Mouse (Mus musculus) adrenal gland, adult 18-20 months (tissue): ENCODE results near the gene Cdc20. TPM values are rescaled to one million over a fixed set of nuclear protein-coding genes. Genes with fewer than 3 reads are reported as not detected.
A peak's percentile ranks its signal among the peaks of the same experiment; 100 is the strongest.

Experiments used
- DNase-seq, 2 experiments: peaks; one replicate each; pipeline ENCODE4 v3.0.0; 2021 to 2022; ENCODE audit warnings: low spot score in 2 of 2
- total RNA-seq, 2 experiments: library from RNA; stranded (reverse); gene quantifications; 1 replicate in 1 of 2; 2 replicates in 1 of 2; pipeline ENCODE4 v1.2.3; 2021

Cdc20 gene
- total RNA-seq, 2 experiments from 2014 or later: 1.6 to 2.9 TPM

DNA sequence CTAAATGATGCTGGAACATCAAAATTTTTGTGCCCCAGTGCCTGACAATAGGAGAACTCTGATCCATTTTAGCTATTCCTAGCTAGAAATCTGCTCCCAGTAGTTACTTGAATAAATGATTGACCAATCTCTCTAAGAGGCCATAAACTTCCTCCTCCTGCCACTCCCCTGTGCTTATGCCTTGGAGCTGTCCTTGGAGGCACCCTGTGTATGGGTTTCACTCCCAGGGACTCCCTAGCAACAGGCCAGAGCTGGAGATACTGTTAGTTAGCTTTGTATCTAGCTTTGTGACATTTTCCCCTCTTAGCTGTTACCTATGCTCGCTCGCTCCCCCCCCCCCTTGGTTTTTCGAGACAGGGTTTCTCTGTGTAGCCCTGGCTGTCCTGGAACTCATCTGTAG, 15.8 kb downstream of the Cdc20 start:
- no peak for DNase-seq

DNA sequence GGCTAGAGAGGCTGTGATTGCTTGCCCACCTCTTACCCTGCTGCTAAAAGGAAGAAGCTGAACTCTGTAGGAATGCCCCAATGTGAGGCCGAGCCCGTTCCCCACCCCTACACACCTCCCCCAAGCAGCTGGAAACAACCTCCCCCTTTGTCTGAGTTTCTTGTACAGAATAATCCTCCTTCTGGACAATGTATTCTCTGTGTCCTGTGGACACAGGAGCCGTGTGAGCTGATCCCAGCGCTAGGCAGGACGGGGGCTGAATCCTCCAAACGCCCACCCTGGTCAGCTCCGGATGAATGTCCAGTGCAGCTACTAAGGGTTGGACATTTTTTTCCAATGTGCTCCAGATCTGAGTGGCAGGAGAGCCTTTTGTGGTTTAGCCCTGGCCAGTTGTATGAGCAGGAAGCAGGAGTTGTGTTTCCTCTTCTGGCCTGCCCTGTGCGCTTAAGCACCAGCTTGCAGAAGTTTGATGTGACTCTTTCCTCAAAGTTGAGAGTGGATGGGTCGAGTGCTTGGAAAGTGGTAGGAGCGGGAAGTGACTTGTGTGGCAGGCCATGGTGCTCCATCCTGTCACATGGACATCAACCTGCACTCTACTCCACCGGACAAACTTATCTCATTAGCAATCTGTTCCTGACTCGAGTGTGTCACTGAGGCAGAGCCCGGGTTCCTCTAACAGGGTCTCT, 19.9 kb downstream of the Cdc20 start:
- no peak for DNase-seq

DNA sequence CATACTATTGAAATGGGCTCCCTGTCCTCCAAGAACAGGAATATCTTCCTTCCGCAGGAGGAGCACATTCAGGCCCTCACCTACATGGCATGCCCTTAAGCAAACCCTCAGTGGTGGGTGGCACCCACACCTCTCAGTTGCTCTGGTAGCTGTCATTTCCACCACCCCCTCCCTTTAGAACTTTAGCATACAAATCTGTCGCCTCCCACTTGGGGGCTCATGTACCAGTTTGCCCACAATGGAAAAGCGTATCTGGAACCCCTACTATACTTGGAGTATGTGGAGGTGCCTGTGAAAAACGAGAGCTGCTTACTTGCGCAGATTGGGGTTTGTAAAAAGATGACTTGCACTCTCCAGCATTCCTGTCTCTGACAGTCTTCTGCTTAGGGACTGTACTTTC, 20.8 kb downstream of the Cdc20 start:
- DNase-seq: no peak

DNA sequence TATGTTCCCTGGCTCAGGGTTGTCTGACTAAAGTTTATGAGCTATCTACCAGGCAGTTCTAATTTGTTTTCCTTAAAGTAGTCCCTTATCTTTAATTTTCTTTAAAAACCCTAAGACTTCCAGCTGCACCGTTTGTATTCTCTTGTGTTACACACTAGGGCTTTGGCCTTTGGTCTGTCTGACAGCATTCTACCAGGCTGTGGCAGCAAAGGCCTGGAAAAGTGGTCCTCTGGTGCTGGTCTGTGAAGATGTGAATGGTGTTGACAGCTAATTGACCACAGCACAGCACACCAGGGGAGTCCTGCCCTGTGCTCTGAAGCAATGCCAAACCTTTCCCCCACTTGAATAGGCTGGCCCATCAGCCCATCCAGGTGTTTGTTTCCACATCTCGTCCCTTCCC, 21.4 kb downstream of the Cdc20 start:
- DNase-seq: no peak

DNA sequence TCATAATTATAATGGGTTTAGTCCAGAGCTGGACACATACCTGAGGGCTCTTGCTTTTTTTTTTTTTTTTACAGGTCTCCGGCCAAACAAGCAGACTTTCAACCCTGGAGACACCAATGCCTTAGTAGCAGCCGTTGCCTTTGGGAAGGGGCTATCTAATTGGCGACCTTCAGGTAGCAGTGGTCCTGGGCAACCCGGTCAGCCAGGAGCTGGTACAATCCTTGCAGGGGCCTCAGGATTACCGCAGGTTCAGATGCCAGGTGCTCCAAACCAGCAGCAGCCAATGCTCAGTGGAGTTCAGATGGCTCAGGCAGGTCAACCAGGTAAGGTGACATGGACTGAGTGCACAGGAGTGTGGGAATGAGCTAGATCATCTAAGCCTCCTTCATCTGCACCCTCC, 23.6 kb downstream of the Cdc20 start:
- DNase-seq: no peak

DNA sequence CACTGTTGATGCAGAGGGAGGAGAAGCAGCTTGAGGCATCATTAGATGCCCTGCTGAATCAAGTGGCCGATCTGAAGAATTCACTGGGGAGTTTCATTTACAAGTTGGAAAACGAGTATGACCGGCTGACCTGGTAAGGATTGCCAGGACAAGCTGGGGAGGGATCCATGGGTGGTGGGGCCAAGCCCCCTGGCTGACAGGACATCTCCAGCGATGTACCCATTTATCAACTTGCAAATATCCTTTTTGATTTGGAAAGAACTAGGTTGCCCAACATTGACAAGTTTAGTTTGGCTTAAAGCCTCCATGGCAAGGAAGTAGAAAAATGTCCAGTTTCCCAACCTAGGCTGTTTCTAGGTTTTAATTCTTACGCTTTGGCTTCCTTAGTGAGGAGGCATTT, 26.3 kb downstream of the Cdc20 start:
- no peak for DNase-seq

DNA sequence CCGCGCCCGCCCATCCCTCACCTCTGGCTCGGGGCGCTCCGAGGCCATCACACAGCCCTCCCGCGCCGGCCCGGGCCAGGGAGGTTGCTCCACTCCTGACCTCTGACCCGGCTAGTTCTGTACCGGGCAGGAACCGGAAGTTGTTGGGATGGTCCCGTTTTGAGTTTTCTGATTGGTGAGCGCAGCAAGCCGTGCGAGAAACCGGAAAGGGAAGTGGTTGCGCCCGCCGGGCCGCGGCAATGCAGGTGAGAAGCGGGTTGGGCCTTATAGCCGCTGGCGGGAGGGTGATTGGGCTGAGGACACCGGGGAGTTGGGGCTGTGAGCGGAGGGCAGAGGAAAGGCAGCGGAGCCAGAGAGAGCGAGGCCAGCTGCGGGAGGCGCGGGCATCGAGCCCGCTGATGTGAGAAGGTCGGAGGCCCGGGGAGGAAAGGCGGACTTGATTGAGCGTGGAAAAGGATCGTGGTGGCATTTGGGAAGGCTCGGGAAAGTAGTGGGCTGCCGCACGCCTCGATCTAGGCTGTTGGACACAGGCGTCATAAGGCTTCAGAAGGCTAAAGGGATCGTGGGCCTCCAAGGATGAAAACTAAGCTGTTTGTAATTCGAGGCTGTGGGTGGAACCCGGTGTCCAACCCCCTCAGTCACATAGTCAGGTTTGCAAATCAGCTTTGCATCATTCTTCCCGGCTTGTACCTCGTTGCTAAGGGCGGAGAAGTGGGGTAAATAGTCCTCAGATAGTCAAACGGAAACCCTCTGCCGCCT, 27.8 kb downstream of the Cdc20 start, which contains the start of the genes Szt2 and Med8:
Gene Szt2, minus strand, starts transcription at position 132 of the 759 bp plus-strand sequence.
Gene Med8, plus strand, starts transcription at position 196 of the 759 bp plus-strand sequence.
- peak; percentile 82 to 86 for DNase-seq

DNA sequence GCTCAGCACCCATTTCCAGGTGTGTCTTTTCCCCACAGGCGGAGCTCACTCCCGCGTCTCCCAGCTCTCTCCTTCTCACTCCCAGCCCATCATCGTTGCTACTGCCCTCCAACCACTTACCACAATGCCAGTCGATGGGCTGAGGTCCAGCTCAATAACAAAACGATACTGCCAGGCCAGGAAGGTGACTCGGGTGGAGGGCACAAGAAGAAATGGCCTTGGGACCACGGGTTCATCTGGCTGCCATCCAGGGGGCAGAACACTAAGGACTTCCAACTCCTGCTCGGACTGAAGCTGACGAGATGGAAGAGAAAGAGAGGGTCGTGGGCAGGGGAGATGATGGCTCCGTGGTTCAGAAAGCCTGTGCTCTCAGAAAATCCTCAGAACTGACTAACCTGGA, 34.5 kb downstream of the Cdc20 start:
- no peak for DNase-seq

DNA sequence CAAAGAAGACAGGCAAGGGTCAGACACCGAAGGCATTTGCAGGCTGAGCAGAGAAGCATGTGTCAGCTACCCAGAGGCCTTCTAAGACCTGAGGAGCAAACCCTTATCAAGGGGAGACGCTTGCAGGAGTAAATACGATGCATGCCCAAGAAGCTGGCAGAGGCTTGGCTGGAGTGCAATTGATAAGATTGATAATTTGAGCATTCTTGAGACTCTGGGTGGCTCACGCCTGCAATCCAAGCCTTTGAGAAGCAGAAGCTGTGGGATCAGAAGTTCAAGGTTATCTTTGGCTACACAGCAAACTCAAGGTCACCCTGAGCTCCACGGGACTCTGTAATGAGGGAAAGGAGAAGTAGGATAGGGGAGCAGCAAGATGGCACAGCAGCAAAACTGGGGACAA, 35.2 kb downstream of the Cdc20 start:
- DNase-seq: peak in 1 of 2 experiments; percentile 16

DNA sequence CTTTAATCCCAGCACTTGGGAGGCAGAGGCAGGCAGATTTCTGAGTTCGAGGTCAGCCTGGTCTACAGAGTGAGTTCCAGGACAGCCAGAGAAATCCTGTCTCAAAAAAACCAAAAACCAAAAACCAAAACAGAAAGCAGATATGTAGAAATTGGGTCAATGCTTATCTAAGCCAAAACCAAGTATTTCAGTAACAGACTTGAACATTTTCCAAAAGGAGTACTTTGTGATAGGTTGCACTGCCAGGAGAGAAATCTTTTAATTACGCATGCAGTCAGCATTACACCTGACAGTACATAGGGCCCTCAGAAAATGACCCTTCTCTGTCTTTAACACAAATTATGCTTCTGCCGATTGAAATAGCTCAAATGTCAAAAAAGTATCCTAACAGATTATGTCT, 35.7 kb downstream of the Cdc20 start:
- no peak for DNase-seq

DNA sequence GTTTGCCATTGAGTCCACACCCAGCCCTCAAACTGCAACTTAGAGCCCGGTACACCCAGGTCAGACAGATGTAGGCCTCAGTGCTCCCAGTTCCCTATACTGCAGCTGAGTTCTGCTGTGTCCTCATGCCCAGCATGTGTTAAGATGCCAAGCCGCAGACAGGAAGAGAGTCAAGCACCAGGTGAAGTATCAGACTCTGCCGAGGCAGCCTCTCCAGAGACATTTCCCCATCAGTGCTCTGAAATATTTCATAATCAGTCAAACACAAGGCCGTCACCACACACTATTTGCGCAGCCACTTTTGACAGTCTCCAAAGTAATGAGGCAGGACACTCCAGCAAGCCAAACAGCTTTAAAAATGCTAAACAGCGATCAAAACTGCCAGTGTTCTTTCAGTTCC, 38.8 kb downstream of the Cdc20 start:
- DNase-seq: no peak

DNA sequence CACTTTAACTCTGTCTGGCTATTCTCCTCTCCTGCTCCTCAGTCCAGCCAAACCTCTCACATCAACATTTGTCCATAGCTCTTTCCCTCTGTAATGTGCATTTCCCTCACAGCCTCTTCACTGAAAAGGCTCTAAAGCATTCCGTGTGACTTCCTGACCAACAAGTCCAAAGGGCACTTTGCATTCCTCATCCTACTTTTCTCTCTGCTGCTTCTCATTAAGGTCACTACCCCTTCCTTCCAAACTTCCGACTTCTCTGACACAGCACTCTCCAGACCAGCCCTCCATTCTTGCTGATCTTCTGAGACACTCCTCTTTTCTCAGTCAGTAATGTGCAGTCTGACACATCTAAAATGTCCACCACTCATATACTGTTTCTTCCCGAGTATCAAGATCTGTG, 40.7 kb downstream of the Cdc20 start:
- no peak for DNase-seq

DNA sequence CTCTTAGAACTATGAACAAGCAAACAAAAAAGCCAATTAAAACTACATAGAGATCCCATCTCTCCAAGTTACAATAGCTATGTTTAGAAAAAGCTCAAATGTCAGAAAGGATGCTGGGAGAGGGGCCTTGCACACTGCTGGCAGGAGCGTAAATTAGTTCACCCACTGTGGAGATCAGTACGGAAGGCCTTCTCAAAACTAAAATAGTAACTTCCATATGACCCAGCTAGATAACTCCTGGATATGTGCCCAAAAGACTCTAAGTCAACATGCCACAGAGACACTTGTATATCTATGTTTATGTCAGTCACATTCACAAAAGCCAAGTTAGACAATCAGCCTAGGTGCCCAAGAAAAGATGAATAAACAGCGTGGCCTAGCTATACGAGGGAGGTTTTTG, 41.9 kb downstream of the Cdc20 start:
- DNase-seq: no peak

DNA sequence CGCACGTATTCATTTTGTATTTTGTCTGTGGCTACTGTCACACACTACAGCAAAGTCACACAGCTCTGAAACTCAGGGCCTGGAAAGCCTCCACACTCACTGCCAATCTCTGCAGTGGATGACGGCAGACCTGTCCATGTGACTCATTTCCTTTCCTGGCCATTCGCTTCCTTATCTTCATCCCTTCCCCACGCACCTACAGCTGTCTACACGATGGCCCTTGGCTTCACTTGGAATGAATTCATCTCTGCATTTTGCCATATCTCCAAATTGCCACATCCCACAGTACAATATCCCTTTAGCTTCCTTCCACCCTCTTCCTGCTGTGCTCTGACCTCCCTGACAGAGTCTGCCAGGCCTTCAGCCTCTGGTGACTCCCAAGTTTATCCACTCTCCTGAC, 42.6 kb downstream of the Cdc20 start:
- DNase-seq: no peak

DNA sequence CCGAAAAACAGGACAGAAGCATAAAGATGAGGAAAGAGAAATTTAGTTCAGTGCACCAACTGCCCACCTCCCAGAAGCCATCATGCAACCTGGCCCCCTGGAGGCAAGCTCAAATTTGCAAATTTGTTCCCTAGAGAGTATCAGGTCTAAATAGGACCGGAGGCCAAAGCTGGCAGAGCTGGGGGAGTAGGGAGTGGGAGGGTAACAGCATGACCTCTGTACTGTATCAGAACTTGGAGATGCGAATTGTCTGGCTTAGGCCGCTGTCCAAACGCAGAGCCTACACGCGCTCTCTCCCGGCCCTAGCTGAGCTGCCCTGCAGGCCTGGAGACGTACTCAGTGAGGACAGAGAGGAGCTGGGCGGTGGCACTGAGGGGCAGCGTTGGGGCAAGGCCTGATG, 47.0 kb downstream of the Cdc20 start:
- no peak for DNase-seq

DNA sequence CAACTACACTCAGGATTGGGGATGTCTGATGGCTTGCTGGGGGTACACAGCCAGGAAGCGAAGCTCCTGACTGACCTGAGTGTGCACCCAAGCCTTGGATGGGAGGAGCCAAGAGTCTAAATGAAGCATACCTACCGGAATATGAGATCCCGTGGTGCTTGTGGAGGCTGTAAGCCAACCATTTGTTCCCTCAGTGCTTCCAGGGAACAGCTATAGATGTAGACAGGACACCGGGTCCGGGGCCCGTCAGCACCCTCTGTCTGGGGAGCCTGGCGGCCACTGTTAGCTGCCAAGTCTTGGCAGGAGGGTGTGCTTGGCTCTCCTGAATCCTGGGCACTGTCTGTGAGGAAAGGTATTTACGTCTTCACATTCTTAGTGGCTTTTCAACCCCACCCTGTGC, 49.8 kb downstream of the Cdc20 start:
- DNase-seq: no peak

DNA sequence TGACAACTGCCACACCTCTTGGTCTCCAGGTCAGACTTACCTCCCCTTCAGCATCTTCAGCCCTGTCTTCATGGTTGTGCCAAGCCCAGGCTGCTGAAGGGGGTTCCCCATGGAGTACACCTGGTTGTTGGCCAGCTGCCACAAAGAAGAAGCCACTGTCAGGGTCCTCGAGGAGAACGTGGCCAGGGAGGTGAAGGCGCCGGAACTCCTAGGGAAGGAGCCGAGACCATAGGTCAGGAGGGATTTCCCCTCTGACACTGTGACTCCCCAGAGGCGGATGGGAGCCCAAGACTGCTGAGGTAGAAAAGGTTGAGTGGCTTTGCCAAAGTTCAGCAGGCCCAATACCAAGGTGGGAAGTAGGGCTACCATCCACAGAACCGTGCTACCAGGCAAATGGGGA, 53.9 kb downstream of the Cdc20 start:
- no peak for DNase-seq

Other genes starting within 250 kb of the Cdc20 start
- gene Ptprf, start 145.9 kb downstream of the Cdc20 start, total RNA-seq: 10 to 100 TPM; 42.5 to 43.1 TPM
- gene Szt2, start 28.1 kb downstream of the Cdc20 start, total RNA-seq: 10 to 100 TPM; 13.9 to 19.2 TPM
- gene Med8, start 28.0 kb downstream of the Cdc20 start, total RNA-seq: 10 to 100 TPM; 62.3 to 68.5 TPM
- 10 to 100 TPM; 61.2 to 86.0 TPM for gene Elovl1, start 9.3 kb downstream of the Cdc20 start, total RNA-seq
- gene Mpl, start 20.2 kb upstream of the Cdc20 start, total RNA-seq: under 1 TPM in 1 of 2 experiments, not detected in 1; 0.22 TPM
- 10 to 100 TPM; 36.1 to 41.7 TPM for gene Tie1, start 52.7 kb upstream of the Cdc20 start, total RNA-seq
- gene 2610528J11Rik, start 89.6 kb upstream of the Cdc20 start, total RNA-seq: not detected
- gene Tmem125, start 106.7 kb upstream of the Cdc20 start, total RNA-seq: not detected
- gene Cfap57, start 183.4 kb upstream of the Cdc20 start, total RNA-seq: not detected
- gene Ebna1bp2, start 183.4 kb upstream of the Cdc20 start, total RNA-seq: 10 to 100 TPM; 75.6 to 76.0 TPM
- gene Olfr62, start 221.6 kb upstream of the Cdc20 start, total RNA-seq: not detected